Mouse (Mus musculus) stomach, postnatal 0 days (tissue): ENCODE data around the gene Gm9040.
"Not testable (repeated sequence)": the region's sequence is repeated elsewhere in the genome, so short reads cannot be mapped to it uniquely, and the experiment has no call there.

Experiments
- CTCF ChIP-seq: IDR thresholded peaks from 2 replicates; pipeline ENCODE4 v1.5.1; 2016; ENCODE audit warnings: antibody characterized with exemption, low read depth, mild to moderate bottlenecking, moderate library complexity
- EP300 ChIP-seq: optimal IDR thresholded peaks from 2 replicates; pipeline ENCODE3; 2016; ENCODE audit warnings: antibody characterized with exemption

DNA sequence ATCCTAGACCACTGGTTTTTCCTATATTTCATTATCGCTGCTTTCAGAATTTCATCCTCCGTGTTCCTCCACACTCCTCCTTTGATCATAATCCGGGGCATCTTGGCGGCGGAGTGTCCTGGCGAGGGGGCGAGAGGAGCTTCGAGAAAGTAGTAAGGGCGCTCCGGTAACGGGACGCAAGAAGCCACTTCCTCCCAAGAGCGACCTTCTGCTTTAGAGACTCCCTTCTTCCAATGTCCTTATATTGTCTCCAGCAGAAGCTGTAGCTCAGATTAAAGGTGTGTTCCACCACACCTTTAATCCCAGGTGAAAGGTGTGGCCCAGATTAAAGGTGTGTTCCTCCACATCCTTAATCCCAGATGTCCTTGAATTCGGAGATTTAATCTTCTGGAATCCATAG is 21.8 kb upstream of the Gm9040 start, which contains the start of gene Gm9048:
- TF ChIP-seq CTCF, EP300: not testable (repeated sequence)
